Mouse (Mus musculus): ENCODE measurements around the gene Hs2st1.

Gene Hs2st1

GRCm38 (mm10) chr3:144586731-144587130 is 16.8 kb upstream of the Hs2st1 start:
- DNase-seq (ENCODE audit: extremely low spot score, low spot score), result no peak

- DNase-seq (ENCODE audit: extremely low spot score, low spot score), result no peak
These were observed 15.0 kb upstream of the Hs2st1 start for GRCm38 (mm10) chr3:144584789-144585553.

GRCm38 (mm10) chr3:144583789-144584188 is 13.8 kb upstream of the Hs2st1 start:
- DNase-seq (ENCODE audit: extremely low spot score, low spot score), result no peak

- no peak for DNase-seq (ENCODE audit: extremely low spot score, low spot score)
These were observed 12.3 kb upstream of the Hs2st1 start for GRCm38 (mm10) chr3:144582306-144582705.

GRCm38 (mm10) chr3:144581842-144582241 is 11.9 kb upstream of the Hs2st1 start:
- no peak for DNase-seq (ENCODE audit: extremely low spot score, low spot score)

GRCm38 (mm10) chr3:144580281-144580680 is 10.3 kb upstream of the Hs2st1 start:
- DNase-seq (ENCODE audit: extremely low spot score, low spot score), result no peak

GRCm38 (mm10) chr3:144579796-144580195 is 9.8 kb upstream of the Hs2st1 start:
- DNase-seq (ENCODE audit: extremely low spot score, low spot score), result no peak

GRCm38 (mm10) chr3:144578921-144579320 is 8.9 kb upstream of the Hs2st1 start:
- no peak for DNase-seq (ENCODE audit: extremely low spot score, low spot score)

- no peak for DNase-seq (ENCODE audit: extremely low spot score, low spot score)
These were observed 7.7 kb upstream of the Hs2st1 start for GRCm38 (mm10) chr3:144577366-144578340.

GRCm38 (mm10) chr3:144574256-144574655 is 4.3 kb upstream of the Hs2st1 start:
- no peak for DNase-seq (ENCODE audit: extremely low spot score, low spot score)

GRCm38 (mm10) chr3:144570816-144571487 is 971 bp upstream of the Hs2st1 start:
- no peak for DNase-seq (ENCODE audit: extremely low spot score, low spot score)

GRCm38 (mm10) chr3:144569401-144569971 is 495 bp downstream of the Hs2st1 start:
- DNase-seq (ENCODE audit: extremely low spot score, low spot score), result peak; percentile 73

- DNase-seq (ENCODE audit: extremely low spot score, low spot score), result no peak
These were observed 1.1 kb downstream of the Hs2st1 start for GRCm38 (mm10) chr3:144568861-144569361.

- DNase-seq (ENCODE audit: extremely low spot score, low spot score), result no peak
These were observed 4.8 kb downstream of the Hs2st1 start for GRCm38 (mm10) chr3:144565212-144565611.

GRCm38 (mm10) chr3:144563916-144564315 is 6.1 kb downstream of the Hs2st1 start:
- DNase-seq (ENCODE audit: extremely low spot score, low spot score), result no peak

- no peak for DNase-seq (ENCODE audit: extremely low spot score, low spot score)
These were observed 8.3 kb downstream of the Hs2st1 start for GRCm38 (mm10) chr3:144561511-144562250.

GRCm38 (mm10) chr3:144558274-144558673 is 11.7 kb downstream of the Hs2st1 start:
- DNase-seq (ENCODE audit: extremely low spot score, low spot score), result no peak

- peak; percentile 33 for DNase-seq (ENCODE audit: extremely low spot score, low spot score)
These were observed 13.2 kb downstream of the Hs2st1 start for GRCm38 (mm10) chr3:144556625-144557324.

- DNase-seq (ENCODE audit: extremely low spot score, low spot score), result no peak
These were observed 14.8 kb downstream of the Hs2st1 start for GRCm38 (mm10) chr3:144555144-144555543.

- no peak for DNase-seq (ENCODE audit: extremely low spot score, low spot score)
These were observed 15.5 kb downstream of the Hs2st1 start for GRCm38 (mm10) chr3:144554503-144554902.
